Mouse (Mus musculus): ENCODE results near the gene Chml. TPM values are rescaled to one million over a fixed set of nuclear protein-coding genes. Genes with fewer than 3 reads are reported as not detected.

Chml gene
- polyA plus RNA-seq (2021; fragmentation: Nextera tagmentation) = 0.69 and 0.75 TPM in 2 replicates
- long read RNA-seq, experiment 1, full-length matches to known transcripts = 1 of 1 reads
- long read RNA-seq, experiment 1, partial matches to known transcripts = 0 of 1 reads
- long read RNA-seq, experiment 1, other reads (novel, unspliced or antisense) = 0 of 1 reads
- long read RNA-seq, experiment 2, partial matches to known transcripts = 0 of 3 reads
- long read RNA-seq, experiment 2, other reads (novel, unspliced or antisense) = 1 of 3 reads

GRCm38 (mm10) chr1:175692246-175692996, at the start of gene Chml, which contains the start of gene Opn3:
Gene Chml, minus strand, starts transcription at chr1:175692901.
Gene Opn3, minus strand, starts transcription at chr1:175692776.

GRCm38 (mm10) chr1:175698293-175698692, 5.6 kb upstream of the Chml start, which contains the start of gene Wdr64:
Gene Wdr64, plus strand, starts transcription at chr1:175698593.

Other genes starting within 250 kb of the Chml start
- 29.6 and 34.0 TPM in 2 replicates for gene Rgs7, start 200.4 kb downstream of the Chml start, polyA plus RNA-seq (2021; fragmentation: Nextera tagmentation)
- not detected in 2 replicates for gene Kmo, start 72.5 kb downstream of the Chml start, polyA plus RNA-seq (2021; fragmentation: Nextera tagmentation)
- 136 and 147 TPM in 2 replicates for gene Fh1, start 67.3 kb downstream of the Chml start, polyA plus RNA-seq (2021; fragmentation: Nextera tagmentation)
- 2.0 and 2.5 TPM in 2 replicates for gene Opn3, start 125 bp downstream of the Chml start, polyA plus RNA-seq (2021; fragmentation: Nextera tagmentation)
- not detected in 2 replicates for gene Wdr64, start 5.7 kb upstream of the Chml start, polyA plus RNA-seq (2021; fragmentation: Nextera tagmentation)
- 0.29 and 0.35 TPM in 2 replicates for gene Exo1, start 187.7 kb upstream of the Chml start, polyA plus RNA-seq (2021; fragmentation: Nextera tagmentation)
- not detected in 2 replicates for gene Gm38100, start 227.4 kb upstream of the Chml start, polyA plus RNA-seq (2021; fragmentation: Nextera tagmentation)